Mouse (Mus musculus) activated CD4-positive, CD25-positive, alpha-beta regulatory T cell (primary cell): ENCODE data around the gene Ndufb11. TPM values are rescaled to one million over a fixed set of nuclear protein-coding genes. Genes with fewer than 3 reads are reported as not detected.

Source experiments
- polyA plus RNA-seq, 2 experiments: library from polyadenylated mRNA; unstranded; fragments of 100-300 nt; shearing (Covaris generic); gene quantifications; one replicate each; pipeline ENCODE4 v1.2.1; 2017

Gene Ndufb11
- polyA plus RNA-seq, result 100 to 1,000 TPM; 186 to 218 TPM

GRCm38 (mm10) chrX:20617176-20617902, at the start of gene Ndufb11, which contains the start of gene Rbm10:
TSS of gene Ndufb11 (minus strand) at chrX:20617619.
TSS of gene Rbm10 (plus strand) at chrX:20617503.

GRCm38 (mm10) chrX:20658026-20658652, 40.7 kb upstream of the Ndufb11 start, which contains the start of gene Uba1:
TSS of gene Uba1 (plus strand) at chrX:20658326.

Other genes with a start within 250 kb of the Ndufb11 start
- 1 to 10 TPM; 3.0 to 3.3 TPM for gene Jade3, start 191.9 kb downstream of the Ndufb11 start, polyA plus RNA-seq
- not detected for gene Rgn, start 67.8 kb downstream of the Ndufb11 start, polyA plus RNA-seq
- gene Rbm10, start 116 bp downstream of the Ndufb11 start, polyA plus RNA-seq, result 10 to 100 TPM; 34.2 to 56.1 TPM
- 100 to 1,000 TPM; 165 to 249 TPM for gene Uba1, start 40.7 kb upstream of the Ndufb11 start, polyA plus RNA-seq
- 10 to 100 TPM; 58.2 to 67.7 TPM for gene Cdk16, start 70.3 kb upstream of the Ndufb11 start, polyA plus RNA-seq
- 10 to 100 TPM in 1 of 2 experiments, 1 to 10 TPM in 1; 5.9 to 13.9 TPM for gene Usp11, start 86.3 kb upstream of the Ndufb11 start, polyA plus RNA-seq
- 100 to 1,000 TPM; 133 to 139 TPM for gene Araf, start 180.2 kb upstream of the Ndufb11 start, polyA plus RNA-seq